Mouse (Mus musculus) cerebellum, postnatal 25 days (tissue): ENCODE measurements around the gene Mettl27.

ENCODE experiments used
- DNase-seq, 2 experiments: peaks; one replicate each; pipeline ENCODE4 v3.0.0; 2021; ENCODE audit warnings: mixed read lengths in 2 of 2

Mettl27 gene

GRCm38 (mm10) chr5:134932179-134932902 lies at the start of gene Mettl27:
Mettl27 (plus strand) TSS chr5:134932368.
- peak; percentile 79 to 85 for DNase-seq

DNA sequence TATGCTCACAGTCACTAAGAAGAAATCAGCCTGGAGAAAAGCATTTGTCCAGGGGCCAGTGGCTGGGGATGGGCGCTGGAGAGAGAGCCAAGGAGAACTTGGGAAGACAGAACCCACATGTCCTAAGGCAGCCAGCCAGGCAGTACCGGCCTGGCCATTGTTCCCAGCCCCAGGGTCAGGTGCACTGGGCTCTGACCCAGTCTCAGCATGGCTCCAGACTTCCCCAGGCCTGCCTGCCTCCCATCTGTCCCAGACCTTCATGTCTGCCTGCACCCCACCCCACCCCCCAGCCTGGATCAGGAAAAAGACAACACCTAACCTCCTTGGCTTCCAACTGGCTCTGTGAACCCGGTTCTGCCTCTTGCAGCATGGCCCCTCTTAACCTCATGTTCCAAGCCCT lies 49.1 kb upstream of the Mettl27 start:
- peak; percentile 80 to 83 for DNase-seq

DNA sequence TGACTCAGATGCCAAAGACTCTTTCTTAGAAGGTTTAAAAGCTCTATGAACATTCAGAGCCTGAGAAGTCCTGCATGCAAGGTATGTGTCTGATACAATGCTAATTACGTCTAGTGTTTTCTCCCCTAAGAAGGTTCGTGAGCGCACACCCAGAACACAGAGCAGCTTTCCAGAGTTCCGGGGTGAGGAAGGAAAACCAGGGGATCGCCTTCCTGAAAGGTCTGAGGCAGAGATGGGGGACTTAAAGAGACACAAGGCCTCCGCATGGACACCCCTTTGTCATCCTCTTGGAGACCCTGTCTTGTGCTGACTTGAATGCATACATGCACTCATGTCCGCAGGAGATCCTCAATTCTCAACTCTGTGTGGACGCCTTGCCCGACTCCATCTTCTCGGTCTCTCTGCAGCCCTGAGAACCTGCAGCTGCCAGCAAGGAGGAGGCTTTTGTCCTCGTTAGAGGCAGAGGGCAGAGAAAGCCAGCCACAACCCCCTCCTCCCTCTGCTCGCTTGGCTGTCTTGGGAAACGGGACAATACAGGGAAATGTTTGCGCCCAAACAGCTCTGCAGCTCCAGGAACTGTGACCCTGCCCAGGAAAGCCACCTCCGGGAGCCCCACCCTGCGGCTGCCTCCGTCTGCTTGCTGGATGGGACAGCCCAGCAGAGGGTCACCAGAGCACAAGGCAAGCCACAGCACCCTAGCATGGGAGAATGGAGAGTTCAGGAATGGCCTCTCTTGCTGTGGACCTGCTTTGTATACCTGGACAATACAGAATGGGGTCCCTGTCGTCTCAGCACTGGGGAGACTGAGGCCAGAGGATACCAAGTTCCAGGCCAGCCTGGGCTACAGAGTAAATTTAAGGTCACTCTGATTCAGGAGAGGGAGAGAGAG lies 44.5 kb upstream of the Mettl27 start:
- no peak for DNase-seq

- no peak for DNase-seq
Observed at GRCm38 (mm10) chr5:134888505-134888904, 43.7 kb upstream of the Mettl27 start.

DNA sequence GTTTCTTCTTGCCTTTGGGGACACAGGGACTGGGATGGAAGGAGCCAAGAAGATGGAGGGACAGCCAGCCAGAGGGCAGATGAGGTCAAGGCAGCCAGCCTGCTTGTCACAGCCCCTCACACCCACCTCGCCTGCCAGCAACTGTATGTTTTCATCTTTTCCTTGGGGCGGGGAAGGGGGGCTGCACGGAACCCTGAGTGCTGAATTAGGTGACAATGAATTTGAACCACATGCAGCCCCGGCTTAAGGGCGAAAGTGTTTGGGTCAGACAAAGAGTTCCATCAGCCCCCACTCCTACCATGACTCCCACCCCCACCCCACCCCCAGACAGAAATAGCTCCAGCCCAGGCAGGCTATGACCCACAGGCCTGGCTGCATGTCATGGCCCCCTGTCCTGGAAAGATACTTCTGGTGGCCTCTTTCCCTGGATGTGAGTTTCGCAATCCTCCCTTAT lies 41.5 kb upstream of the Mettl27 start:
- DNase-seq: no peak

DNA sequence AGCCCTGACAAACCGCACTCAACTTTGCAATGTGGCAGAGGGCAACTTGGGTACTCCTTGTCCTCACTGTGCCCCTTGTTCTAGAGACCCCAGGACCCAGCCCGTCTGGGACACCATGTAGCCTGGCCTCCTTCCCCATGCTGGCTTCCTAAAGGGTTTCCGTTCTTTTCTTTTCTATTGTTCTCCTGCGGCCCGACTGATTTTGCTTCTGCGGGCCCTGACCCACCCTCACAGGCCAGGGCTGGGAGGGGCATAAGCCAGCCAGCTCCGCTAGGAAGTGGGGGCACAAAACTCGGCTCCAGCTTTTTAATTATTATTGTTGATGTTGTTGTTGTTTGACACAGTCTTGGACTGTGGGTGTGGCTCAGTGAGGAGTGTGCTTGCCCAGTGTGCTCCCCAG lies 40.6 kb upstream of the Mettl27 start:
- DNase-seq: no peak

GRCm38 (mm10) chr5:134892717-134893116 lies 39.5 kb upstream of the Mettl27 start:
- DNase-seq: no peak

DNA sequence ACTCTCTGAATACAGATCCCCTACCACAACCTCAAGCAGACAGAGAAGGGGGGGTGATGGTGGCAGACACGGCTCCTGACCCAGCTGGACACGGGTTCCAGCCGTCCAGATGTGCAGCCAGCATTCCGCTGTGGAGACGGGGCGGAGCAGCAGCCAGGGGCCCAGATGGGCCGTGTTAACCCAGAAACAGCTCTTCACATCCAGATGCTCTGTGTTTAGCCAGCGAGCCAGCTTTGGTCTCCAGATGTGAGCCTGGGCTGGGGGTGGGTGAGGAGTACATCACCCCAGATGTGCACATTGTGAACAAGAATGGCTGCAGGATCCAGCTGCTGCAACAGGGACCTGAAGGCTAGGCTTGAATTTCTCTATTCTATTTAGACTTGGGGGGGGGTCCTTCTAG lies 36.9 kb upstream of the Mettl27 start:
- DNase-seq: no peak

GRCm38 (mm10) chr5:134896965-134897364 lies 35.2 kb upstream of the Mettl27 start:
- DNase-seq: no peak

DNA sequence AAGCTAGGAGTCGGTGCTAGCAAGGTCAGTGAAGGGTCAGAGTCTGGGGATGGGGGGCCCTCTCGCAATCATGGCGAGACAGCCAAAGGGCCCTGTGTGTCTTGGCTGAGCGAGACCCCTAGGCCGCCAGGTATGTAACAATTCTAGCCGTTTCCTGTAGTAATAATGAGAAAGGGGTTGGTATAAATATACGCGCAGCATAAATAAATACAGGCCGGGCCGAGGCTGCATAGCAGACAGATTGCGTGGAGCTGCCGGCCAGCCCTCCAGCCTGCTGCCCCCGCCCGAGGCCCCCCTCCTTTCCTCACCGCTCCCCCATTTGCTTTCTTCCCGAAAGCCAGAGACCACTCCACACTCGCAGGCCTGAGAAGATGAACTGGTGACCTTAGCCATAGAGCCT lies 34.6 kb upstream of the Mettl27 start:
- no peak for DNase-seq

DNA sequence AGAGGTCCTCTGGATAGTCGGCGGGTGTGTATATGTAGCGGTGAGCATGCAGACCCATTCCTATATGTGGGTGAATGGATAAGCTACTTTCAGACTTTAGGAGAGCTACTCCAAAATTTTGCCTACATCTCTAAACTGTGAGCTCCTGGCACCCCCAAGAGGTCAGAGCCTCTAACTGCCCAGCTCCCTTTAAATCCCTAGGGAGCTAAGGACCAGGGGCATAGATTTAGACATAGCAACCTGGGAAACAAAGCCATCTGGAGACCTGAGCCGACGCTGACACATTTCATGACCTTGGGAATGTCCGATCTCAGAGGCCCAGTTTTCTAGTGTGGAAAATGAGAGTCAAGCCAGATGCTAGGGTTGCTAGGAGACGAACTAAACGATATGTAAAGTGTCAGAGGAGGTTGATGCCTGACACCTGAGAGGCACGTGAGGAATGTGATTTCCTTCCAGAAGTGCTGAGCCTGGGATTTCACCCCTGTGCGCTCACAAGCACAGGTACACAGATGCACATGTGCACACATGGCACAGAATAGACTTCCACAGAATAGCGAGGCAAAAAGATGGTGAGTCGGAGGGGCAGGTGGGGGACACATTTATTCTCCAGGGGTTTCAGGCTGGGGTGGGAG lies 31.0 kb upstream of the Mettl27 start:
- DNase-seq: peak; percentile 38 to 54

DNA sequence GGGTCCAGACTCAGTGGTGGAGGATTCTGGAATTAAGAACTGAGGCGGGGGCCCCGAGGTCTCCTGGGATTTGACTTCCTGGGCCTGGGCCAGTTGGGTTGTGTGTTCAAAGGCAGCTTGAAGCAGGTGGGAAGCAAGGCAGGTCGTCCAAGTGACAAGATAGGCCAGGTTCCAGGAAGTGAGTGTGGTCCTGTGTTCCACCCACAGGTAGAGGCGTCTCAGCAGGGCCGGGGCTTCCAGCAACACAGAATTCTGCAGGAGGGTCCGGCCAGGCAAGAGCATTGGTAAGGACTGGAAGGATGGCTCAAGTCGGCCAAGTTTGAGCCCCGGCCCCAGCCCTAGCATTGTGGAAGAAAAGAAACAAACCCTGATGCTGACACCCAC lies 30.5 kb upstream of the Mettl27 start:
- no peak for DNase-seq

DNA sequence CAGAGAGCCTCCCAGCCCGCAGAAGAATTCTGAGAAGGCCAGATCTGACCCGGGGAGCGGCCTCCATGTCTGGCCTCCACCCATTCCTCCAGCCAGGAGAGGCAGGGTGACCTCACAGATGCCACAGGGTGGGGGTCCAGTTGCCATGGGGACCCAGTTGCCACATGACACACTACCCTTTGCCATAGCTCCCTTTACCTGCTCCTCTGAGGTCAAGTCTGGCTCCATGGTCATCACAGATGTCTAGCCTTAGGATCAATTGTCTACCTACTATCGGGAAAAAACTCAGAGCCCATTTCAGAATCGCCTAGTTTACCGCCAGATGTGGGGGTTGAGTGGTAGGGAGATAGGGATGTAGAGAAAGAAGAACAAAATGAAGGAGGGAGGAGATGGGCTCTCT lies 25.5 kb upstream of the Mettl27 start, which contains the start of gene Tmem270:
Gene Tmem270 (minus strand): TSS at position 101 of the 400 bp plus-strand sequence.
- no peak for DNase-seq

- peak; percentile 93 to 97 for DNase-seq
Observed at GRCm38 (mm10) chr5:134907135-134907534, 25.0 kb upstream of the Mettl27 start.

DNA sequence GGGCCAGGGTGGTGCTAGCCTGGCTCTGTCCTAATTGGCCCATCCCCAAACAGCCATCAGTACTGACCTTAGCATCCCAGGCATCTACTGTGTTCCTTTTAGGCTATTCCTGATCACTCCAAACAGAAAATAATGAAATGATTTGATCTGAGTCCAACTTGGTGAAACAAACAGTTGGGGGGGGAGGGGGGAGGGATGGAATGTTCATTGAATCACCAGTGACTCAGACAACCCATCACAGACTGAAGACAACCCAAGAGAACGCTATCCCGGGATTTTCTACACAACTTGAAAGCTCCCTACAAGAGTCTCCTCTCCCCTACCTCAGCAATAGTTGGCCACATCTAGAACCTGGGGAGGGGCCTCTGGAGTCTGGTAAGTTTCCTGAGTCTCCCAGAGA lies 20.3 kb upstream of the Mettl27 start:
- no peak for DNase-seq

GRCm38 (mm10) chr5:134913352-134913751 lies 18.8 kb upstream of the Mettl27 start:
- DNase-seq: no peak

DNA sequence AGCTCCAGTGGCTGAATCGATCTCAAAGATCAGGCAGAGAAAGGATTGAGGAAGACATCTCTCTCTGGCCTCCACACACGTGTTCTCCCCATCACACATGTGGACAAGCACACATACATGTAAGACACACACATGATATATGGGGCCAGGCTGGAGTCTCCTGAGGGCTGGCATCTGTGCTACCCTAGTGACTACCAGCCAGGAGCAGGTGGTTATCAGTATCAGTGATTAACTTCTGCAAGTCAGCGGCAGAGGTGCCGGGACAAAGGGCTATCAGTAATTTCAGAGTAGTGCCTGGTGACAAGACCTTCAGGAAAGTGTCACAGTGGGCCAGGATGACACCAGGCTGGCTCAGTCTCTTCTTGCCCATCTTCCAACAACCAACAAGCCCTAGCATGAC lies 18.4 kb upstream of the Mettl27 start:
- no peak for DNase-seq

- DNase-seq: no peak
Observed at GRCm38 (mm10) chr5:134914510-134914909, 17.7 kb upstream of the Mettl27 start.

- no peak for DNase-seq
Observed at GRCm38 (mm10) chr5:134915311-134915710, 16.9 kb upstream of the Mettl27 start, which contains the start of gene Cldn13. Cldn13 (minus strand) TSS chr5:134915526.

DNA sequence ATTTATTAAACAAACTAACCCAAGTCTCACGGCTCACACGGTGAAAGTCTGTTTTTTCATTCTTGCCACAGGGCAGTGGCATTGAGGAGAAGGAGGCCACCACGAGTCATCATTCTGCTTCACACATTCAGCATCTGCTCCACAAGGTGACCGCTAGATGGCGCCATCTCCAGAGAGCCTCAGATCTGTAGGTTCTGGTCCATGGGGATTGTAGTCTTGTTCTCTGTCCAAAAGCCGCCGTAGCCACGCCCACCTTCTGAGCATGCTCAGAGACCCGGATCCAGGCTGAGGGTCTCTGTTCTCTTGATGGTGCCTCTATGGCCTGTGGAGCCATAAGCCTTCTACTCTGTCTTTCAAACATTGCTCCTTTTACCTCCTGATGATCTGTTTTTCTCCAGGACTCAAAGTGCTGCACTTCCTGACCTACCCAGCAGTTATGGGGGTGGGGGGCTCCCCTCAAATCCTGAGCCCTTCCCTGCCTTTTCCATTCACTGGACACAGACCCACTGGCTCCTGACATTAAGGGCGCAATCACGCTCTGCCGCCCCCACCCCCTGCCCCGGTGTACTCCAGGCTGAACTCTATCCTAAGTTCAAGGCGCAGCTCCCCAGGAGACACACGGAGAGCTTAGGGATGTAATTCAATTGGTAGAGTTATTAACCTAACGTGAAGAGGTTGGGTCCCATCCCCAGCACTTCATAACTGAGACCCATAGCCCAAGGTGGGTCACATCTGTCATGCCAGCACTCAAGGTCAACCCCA lies 13.9 kb upstream of the Mettl27 start:
- DNase-seq: peak; percentile 30 to 60

GRCm38 (mm10) chr5:134919097-134919496 lies 13.1 kb upstream of the Mettl27 start:
- DNase-seq: no peak

GRCm38 (mm10) chr5:134920106-134920687 lies 12.0 kb upstream of the Mettl27 start:
- DNase-seq: peak; percentile 34 to 59
